Mouse (Mus musculus): ENCODE measurements around the gene Acot8. TPM values are rescaled to one million over a fixed set of nuclear protein-coding genes. Genes with fewer than 3 reads are reported as not detected.

Acot8 gene
- polyA plus RNA-seq, 1 experiment: 29.7 TPM

DNA sequence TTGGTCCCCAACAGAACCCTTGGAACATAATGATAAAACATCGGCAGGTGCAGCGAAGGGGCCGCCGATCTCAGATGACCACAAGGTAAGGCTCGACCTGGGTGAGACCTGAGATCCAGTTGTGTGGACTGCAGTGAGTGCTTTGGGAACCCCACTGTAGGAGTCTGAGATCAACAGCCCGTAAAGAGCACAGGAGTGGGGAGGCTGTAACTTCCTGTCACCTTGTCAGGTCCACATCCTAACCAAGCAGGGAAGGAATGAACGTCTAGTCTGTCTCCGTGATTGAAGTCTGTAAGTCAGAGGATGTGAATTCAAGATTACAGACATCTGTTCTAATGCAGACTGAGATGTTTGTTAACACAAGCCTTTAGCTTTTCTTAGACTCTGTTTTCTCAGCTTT is 58.0 kb downstream of the Acot8 start:
- DNase-seq (ENCODE audit: low read depth): no peak
- TF ChIP-seq CTCF (IDR thresholded peaks at IDR 0.05; ENCODE audit: borderline replicate concordance, extremely low read depth, insufficient read depth, insufficient read length) (no peak), POLR2A (IDR thresholded peaks at IDR 0.05; ENCODE audit: borderline replicate concordance, extremely low read depth, insufficient read depth, insufficient read length, poor library complexity, severe bottlenecking) (no peak)

DNA sequence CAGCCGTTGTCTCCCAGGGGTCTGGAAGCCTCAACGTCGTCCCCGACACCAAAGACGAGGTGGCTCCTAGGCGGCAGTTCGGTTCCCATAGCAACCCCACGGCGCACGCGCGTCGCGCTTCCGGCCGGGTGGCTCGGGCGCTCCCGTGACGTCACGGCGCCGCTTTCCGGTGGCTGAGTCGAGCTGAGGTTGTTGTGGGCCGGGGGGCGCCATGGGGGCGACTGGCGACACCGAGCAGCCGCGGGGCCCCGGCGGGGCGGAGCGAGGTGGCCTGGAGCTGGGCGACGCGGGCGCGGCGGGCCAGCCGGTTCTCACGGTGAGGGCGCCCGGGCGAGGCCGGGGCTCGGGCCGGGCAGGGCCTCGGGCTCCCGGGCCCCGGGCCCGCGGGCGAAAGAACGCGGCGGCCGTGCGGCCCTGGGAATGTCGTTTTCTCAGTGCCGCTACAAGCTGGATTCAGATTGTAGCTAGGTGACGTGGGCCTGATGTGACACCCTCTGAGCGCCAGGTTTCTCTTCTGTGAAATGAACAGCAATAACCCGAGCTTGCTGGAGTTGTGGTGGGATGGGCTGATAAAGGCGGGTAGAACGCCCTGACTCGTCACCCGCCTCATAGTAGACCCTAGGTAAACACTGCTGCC is 58.7 kb downstream of the Acot8 start, which contains the start of the genes Wfdc3 and Dnttip1:
Gene Wfdc3 (minus strand): TSS at position 89 of the 637 bp plus-strand sequence.
Gene Dnttip1 (plus strand): TSS at position 141 of the 637 bp plus-strand sequence.
- peak; percentile 76 for TF ChIP-seq POLR2A (IDR thresholded peaks at IDR 0.05; ENCODE audit: borderline replicate concordance, extremely low read depth, insufficient read depth, insufficient read length, poor library complexity, severe bottlenecking)
- no peak for TF ChIP-seq CTCF (IDR thresholded peaks at IDR 0.05; ENCODE audit: borderline replicate concordance, extremely low read depth, insufficient read depth, insufficient read length)

GRCm38 (mm10) chr2:164744987-164745386 is 59.7 kb downstream of the Acot8 start:
- TF ChIP-seq POLR2A (IDR thresholded peaks at IDR 0.05; ENCODE audit: borderline replicate concordance, extremely low read depth, insufficient read depth, insufficient read length, poor library complexity, severe bottlenecking) (no peak), CTCF (IDR thresholded peaks at IDR 0.05; ENCODE audit: borderline replicate concordance, extremely low read depth, insufficient read depth, insufficient read length) (no peak)
- DNase-seq (ENCODE audit: low read depth): no peak

More for the DNA sequence above, 58.7 kb downstream of the Acot8 start, which contains the start of the genes Wfdc3 and Dnttip1:
- peak; percentile 97 for DNase-seq (ENCODE audit: low read depth)

Other genes starting within 250 kb of the Acot8 start
- gene Wfdc2, start 242.5 kb downstream of the Acot8 start, polyA plus RNA-seq (2012; rRNA removed): 3.9 and 5.3 TPM in 2 replicates
- gene Spint3, start 231.4 kb downstream of the Acot8 start, polyA plus RNA-seq (2012; rRNA removed): not detected in 2 replicates
- not detected in 2 replicates for gene Wfdc6a, start 219.4 kb downstream of the Acot8 start, polyA plus RNA-seq (2012; rRNA removed)
- not detected in 2 replicates for gene Eppin, start 211.3 kb downstream of the Acot8 start, polyA plus RNA-seq (2012; rRNA removed)
- gene Wfdc6b, start 191.4 kb downstream of the Acot8 start, polyA plus RNA-seq (2012; rRNA removed): not detected in 2 replicates
- gene Wfdc8, start 191.3 kb downstream of the Acot8 start, polyA plus RNA-seq (2012; rRNA removed): not detected in 2 replicates
- gene Wfdc16, start 166.1 kb downstream of the Acot8 start, polyA plus RNA-seq (2012; rRNA removed): not detected in 2 replicates
- not detected in 2 replicates for gene Wfdc10, start 148.8 kb downstream of the Acot8 start, polyA plus RNA-seq (2012; rRNA removed)
- not detected in 2 replicates for gene Wfdc9, start 148.3 kb downstream of the Acot8 start, polyA plus RNA-seq (2012; rRNA removed)
- not detected in 2 replicates for gene Wfdc11, start 130.8 kb downstream of the Acot8 start, polyA plus RNA-seq (2012; rRNA removed)
- not detected in 2 replicates for gene Wfdc13, start 119.8 kb downstream of the Acot8 start, polyA plus RNA-seq (2012; rRNA removed)
- gene Spint4, start 106.4 kb downstream of the Acot8 start, polyA plus RNA-seq (2012; rRNA removed): not detected in 2 replicates
- not detected in 2 replicates for gene Spint5, start 89.6 kb downstream of the Acot8 start, polyA plus RNA-seq (2012; rRNA removed)
- gene Wfdc3, start 59.0 kb downstream of the Acot8 start, polyA plus RNA-seq (2012; rRNA removed): 0.94 and 1.4 TPM in 2 replicates
- gene Dnttip1, start 58.9 kb downstream of the Acot8 start, polyA plus RNA-seq (2012; rRNA removed): 46.0 and 50.2 TPM in 2 replicates
- 94.0 and 201 TPM in 2 replicates for gene Ube2c, start 35.0 kb downstream of the Acot8 start, polyA plus RNA-seq (2012; rRNA removed)
- gene Tnnc2, start 24.9 kb downstream of the Acot8 start, polyA plus RNA-seq (2012; rRNA removed): 1.7 TPM in 2 replicates
- gene Snx21, start 19.1 kb downstream of the Acot8 start, polyA plus RNA-seq (2012; rRNA removed): 25.9 and 27.0 TPM in 2 replicates
- 8.5 and 10.1 TPM in 2 replicates for gene Zswim3, start 216 bp upstream of the Acot8 start, polyA plus RNA-seq (2012; rRNA removed)
- 12.1 and 17.6 TPM in 2 replicates for gene Zswim1, start 17.8 kb upstream of the Acot8 start, polyA plus RNA-seq (2012; rRNA removed)
- gene Spata25, start 23.7 kb upstream of the Acot8 start, polyA plus RNA-seq (2012; rRNA removed): not detected in 2 replicates
- 125 and 165 TPM in 2 replicates for gene Ctsa, start 28.0 kb upstream of the Acot8 start, polyA plus RNA-seq (2012; rRNA removed)
- gene Neurl2, start 28.6 kb upstream of the Acot8 start, polyA plus RNA-seq (2012; rRNA removed): 5.1 and 7.0 TPM in 2 replicates
- gene Pltp, start 52.8 kb upstream of the Acot8 start, polyA plus RNA-seq (2012; rRNA removed): 62.2 and 109 TPM in 2 replicates
- 55.5 and 60.1 TPM in 2 replicates for gene Pcif1, start 74.4 kb upstream of the Acot8 start, polyA plus RNA-seq (2012; rRNA removed)
- gene Zfp335, start 106.9 kb upstream of the Acot8 start, polyA plus RNA-seq (2012; rRNA removed): 43.2 and 47.0 TPM in 2 replicates
- gene Mmp9, start 135.9 kb upstream of the Acot8 start, polyA plus RNA-seq (2012; rRNA removed): 19.5 and 32.8 TPM in 2 replicates
- gene Slc12a5, start 155.9 kb upstream of the Acot8 start, polyA plus RNA-seq (2012; rRNA removed): 80.5 and 110 TPM in 2 replicates
- 128 and 143 TPM in 2 replicates for gene Ncoa5, start 230.0 kb upstream of the Acot8 start, polyA plus RNA-seq (2012; rRNA removed)

Measured in brain, embryonic 14.5 days (tissue).